In the genomic region with DNA sequence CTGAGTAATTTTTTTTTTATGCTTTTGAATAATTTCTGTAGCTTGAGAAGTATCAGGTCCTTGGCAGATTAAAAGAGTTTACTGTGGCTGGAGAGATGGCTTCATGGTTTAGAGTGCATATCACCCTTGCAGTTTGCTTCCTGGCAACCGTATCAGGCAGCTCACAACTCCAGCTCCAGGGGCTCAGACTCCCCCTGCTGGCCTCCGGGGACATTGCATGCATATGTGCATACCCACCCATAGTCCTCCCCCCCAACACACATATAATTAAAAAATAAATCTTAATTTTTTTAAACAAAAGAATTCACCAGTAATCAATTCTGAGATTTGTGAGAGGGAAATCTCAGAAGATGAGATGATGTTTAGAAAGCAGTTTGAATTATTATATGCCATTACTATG, we compare ENCODE assay signal across 11 mouse cellular contexts. TPM values are rescaled to one million over a fixed set of nuclear protein-coding genes. Genes with fewer than 3 reads are reported as not detected.
A peak's percentile ranks its signal among the peaks of the same experiment; 100 is the strongest.
DNase-seq lines count a peak whose midpoint lies in the region; ATAC-seq lines count a peak whose summit lies in the region.
"Had no signal": no experiment of that assay in that cellular context is flagged by ENCODE, and none has a peak within 500 bp of the region (broad histone marks: within the 10 kb centered on the region; RNA-seq: fewer than 3 reads in every experiment).

No protein-coding gene starts in this region.

- no peaks in the 10 kb centered on the region for H3K36me3 ChIP-seq in hindbrain, embryonic 10.5 days
- peaks cover 11% of the 10 kb centered on the region; the same call in 1 of the 2 replicates for H3K36me3 ChIP-seq in hindbrain, embryonic 16.5 days (ENCODE audit: control insufficient read depth, insufficient read depth, low read length)
- H3K36me3 ChIP-seq: embryonic facial prominence, embryonic 12.5 days; limb, embryonic 15.5 days; stomach, embryonic 15.5 days had no signal

- no peak for ATAC-seq in hindbrain, embryonic 16.5 days
- ATAC-seq in granulocyte monocyte progenitor cell, adult 5-6 weeks (replicated peaks; ENCODE audit: poor library complexity, severe bottlenecking) = peak; percentile 86
- ATAC-seq in megakaryocyte-erythroid progenitor cell, adult 5-6 weeks (replicated peaks; ENCODE audit: low FRiP score, low TSS enrichment, poor library complexity, severe bottlenecking) = peak; percentile 86

- 46% methylated on average over 2 of the region's 2 CpGs for WGBS in hindbrain, embryonic 10.5 days
- 45% methylated on average over 2 of the region's 2 CpGs for WGBS in hindbrain, embryonic 16.5 days

- intact Hi-C loops in left cerebral cortex, postnatal 4 days (cut with DNase I) = loop anchor here (5.0 to 10.0 kb wide), 5 partner anchors 154 to 867 kb away; a partner anchor contains a TSS

- H3K27me3 ChIP-seq in hindbrain, embryonic 10.5 days (ENCODE audit: insufficient read depth, poor library complexity, severe bottlenecking) = no peaks in the 10 kb centered on the region
- no peaks in the 10 kb centered on the region for H3K27me3 ChIP-seq in hindbrain, embryonic 16.5 days (replicated peaks; ENCODE audit: control insufficient read depth, insufficient read depth, low read length)
- H3K27me3 ChIP-seq: embryonic facial prominence, embryonic 12.5 days; limb, embryonic 15.5 days; stomach, embryonic 15.5 days had no signal

- peak; percentile 29 for DNase-seq in hindbrain, embryonic 10.5 days (ENCODE audit: low spot score)
- DNase-seq in A20 (ENCODE audit: low read depth, low spot score) = peak; percentile 49
- peak; percentile 6 for DNase-seq in MEL-GATA-1-ER (ENCODE audit: extremely low read depth, low read depth)
- no peak for DNase-seq in ovary, adult 18-20 months (ENCODE audit: low spot score)
- no peak for DNase-seq in left cerebral cortex, postnatal 4 days

- peaks cover 7% of the 10 kb centered on the region for H3K4me1 ChIP-seq in hindbrain, embryonic 10.5 days (replicated peaks)
- H3K4me1 ChIP-seq in hindbrain, embryonic 16.5 days (ENCODE audit: control insufficient read depth, insufficient read depth, low read depth, low read length) = peaks cover 6% of the 10 kb centered on the region
- H3K4me1 ChIP-seq: embryonic facial prominence, embryonic 12.5 days; limb, embryonic 15.5 days; stomach, embryonic 15.5 days had no signal

- no peak overlapping the region for H3K9ac ChIP-seq in hindbrain, embryonic 16.5 days (ENCODE audit: low read depth, low read length)
- H3K9ac ChIP-seq: embryonic facial prominence, embryonic 12.5 days; limb, embryonic 15.5 days; stomach, embryonic 15.5 days had no signal

- peaks cover 13% of the 10 kb centered on the region for H3K9me3 ChIP-seq in hindbrain, embryonic 10.5 days
- peaks cover 2% of the 10 kb centered on the region for H3K9me3 ChIP-seq in hindbrain, embryonic 16.5 days (ENCODE audit: control insufficient read depth, low read length)
- H3K9me3 ChIP-seq: stomach, embryonic 15.5 days had no signal

- no peak overlapping the region for H3K4me2 ChIP-seq in hindbrain, embryonic 16.5 days (ENCODE audit: low read length)
- H3K4me2 ChIP-seq: embryonic facial prominence, embryonic 12.5 days; limb, embryonic 15.5 days; stomach, embryonic 15.5 days had no signal

- H3K4me3 ChIP-seq in hindbrain, embryonic 10.5 days = no peak overlapping the region
- no peak overlapping the region for H3K4me3 ChIP-seq in hindbrain, embryonic 16.5 days (ENCODE audit: low read length)
- H3K4me3 ChIP-seq: embryonic facial prominence, embryonic 12.5 days; limb, embryonic 15.5 days; stomach, embryonic 15.5 days had no signal

- H3K27ac ChIP-seq in hindbrain, embryonic 10.5 days = no peak overlapping the region
- H3K27ac ChIP-seq in hindbrain, embryonic 16.5 days (ENCODE audit: low read depth, low read length) = no peak overlapping the region
- H3K27ac ChIP-seq: embryonic facial prominence, embryonic 12.5 days; limb, embryonic 15.5 days; stomach, embryonic 15.5 days had no signal

RNA-seq across cellular contexts. Expression of a gene that starts 8.1 kb away (rescaled TPM):
- polyA plus RNA-seq in hindbrain, embryonic 10.5 days (2016; fragmentation: Nextera tagmentation; extraction: Ambion mirVana) = 0.08 TPM in 1 of 2 replicates, not detected in the other
- polyA plus RNA-seq in hindbrain, embryonic 16.5 days (2015; fragmentation: Nextera tagmentation; extraction: Ambion mirVana) = 0.31 and 0.39 TPM in 2 replicates
- not detected in 2 replicates for total RNA-seq in granulocyte monocyte progenitor cell, adult 5-6 weeks (2014; fragmentation: Nextera tagmentation)
- total RNA-seq in granulocyte monocyte progenitor cell, adult 5-6 weeks (2017) = not detected in 2 replicates
- not detected in 2 replicates for total RNA-seq in megakaryocyte-erythroid progenitor cell, adult 5-6 weeks (2014; fragmentation: Nextera tagmentation)
- total RNA-seq in megakaryocyte-erythroid progenitor cell, adult 5-6 weeks (2017) = not detected in 2 replicates
- total RNA-seq in left cerebral cortex, postnatal 4 days (2021) = under 1 TPM in 1 of 2 experiments, not detected in 1; 0.54 TPM
- polyA plus RNA-seq: embryonic facial prominence, embryonic 12.5 days; limb, embryonic 15.5 days; stomach, embryonic 15.5 days had no signal

RNA-seq across cellular contexts. Expression of a gene that starts 20.3 kb away (rescaled TPM):
- polyA plus RNA-seq in hindbrain, embryonic 10.5 days (2016; fragmentation: Nextera tagmentation; extraction: Ambion mirVana) = not detected in 2 replicates
- not detected in 2 replicates for polyA plus RNA-seq in hindbrain, embryonic 16.5 days (2015; fragmentation: Nextera tagmentation; extraction: Ambion mirVana)
- total RNA-seq in granulocyte monocyte progenitor cell, adult 5-6 weeks (2014; fragmentation: Nextera tagmentation) = not detected in 2 replicates
- 0.15 TPM in 1 of 2 replicates, not detected in the other for total RNA-seq in granulocyte monocyte progenitor cell, adult 5-6 weeks (2017)
- not detected in 2 replicates for total RNA-seq in megakaryocyte-erythroid progenitor cell, adult 5-6 weeks (2014; fragmentation: Nextera tagmentation)
- total RNA-seq in megakaryocyte-erythroid progenitor cell, adult 5-6 weeks (2017) = not detected in 2 replicates
- total RNA-seq in left cerebral cortex, postnatal 4 days (2021) = under 1 TPM; 0.44 to 0.56 TPM
- polyA plus RNA-seq: embryonic facial prominence, embryonic 12.5 days; limb, embryonic 15.5 days; stomach, embryonic 15.5 days had no signal

RNA-seq across cellular contexts. Expression of a gene that starts 25.6 kb away (rescaled TPM):
- not detected in 2 replicates for polyA plus RNA-seq in hindbrain, embryonic 10.5 days (2016; fragmentation: Nextera tagmentation; extraction: Ambion mirVana)
- not detected in 2 replicates for polyA plus RNA-seq in hindbrain, embryonic 16.5 days (2015; fragmentation: Nextera tagmentation; extraction: Ambion mirVana)
- total RNA-seq in granulocyte monocyte progenitor cell, adult 5-6 weeks (2014; fragmentation: Nextera tagmentation) = not detected in 2 replicates
- not detected in 2 replicates for total RNA-seq in granulocyte monocyte progenitor cell, adult 5-6 weeks (2017)
- total RNA-seq in megakaryocyte-erythroid progenitor cell, adult 5-6 weeks (2014; fragmentation: Nextera tagmentation) = not detected in 2 replicates
- not detected in 2 replicates for total RNA-seq in megakaryocyte-erythroid progenitor cell, adult 5-6 weeks (2017)
- under 1 TPM in 1 of 2 experiments, not detected in 1; 0.06 TPM for total RNA-seq in left cerebral cortex, postnatal 4 days (2021)
- polyA plus RNA-seq: embryonic facial prominence, embryonic 12.5 days; limb, embryonic 15.5 days; stomach, embryonic 15.5 days had no signal

RNA-seq across cellular contexts. Expression of a gene that starts 31.8 kb away (rescaled TPM):
- 0.29 and 1.2 TPM in 2 replicates for polyA plus RNA-seq in hindbrain, embryonic 10.5 days (2016; fragmentation: Nextera tagmentation; extraction: Ambion mirVana)
- polyA plus RNA-seq in hindbrain, embryonic 16.5 days (2015; fragmentation: Nextera tagmentation; extraction: Ambion mirVana) = 7.2 and 9.5 TPM in 2 replicates
- total RNA-seq in granulocyte monocyte progenitor cell, adult 5-6 weeks (2014; fragmentation: Nextera tagmentation) = not detected in 2 replicates
- not detected in 2 replicates for total RNA-seq in granulocyte monocyte progenitor cell, adult 5-6 weeks (2017)
- not detected in 2 replicates for total RNA-seq in megakaryocyte-erythroid progenitor cell, adult 5-6 weeks (2014; fragmentation: Nextera tagmentation)
- not detected in 2 replicates for total RNA-seq in megakaryocyte-erythroid progenitor cell, adult 5-6 weeks (2017)
- total RNA-seq in left cerebral cortex, postnatal 4 days (2021) = 10 to 100 TPM; 12.2 to 16.6 TPM

RNA-seq across cellular contexts. Expression of a gene that starts 36.6 kb away (rescaled TPM):
- not detected in 2 replicates for polyA plus RNA-seq in hindbrain, embryonic 10.5 days (2016; fragmentation: Nextera tagmentation; extraction: Ambion mirVana)
- polyA plus RNA-seq in hindbrain, embryonic 16.5 days (2015; fragmentation: Nextera tagmentation; extraction: Ambion mirVana) = not detected in 2 replicates
- not detected in 2 replicates for total RNA-seq in granulocyte monocyte progenitor cell, adult 5-6 weeks (2014; fragmentation: Nextera tagmentation)
- total RNA-seq in granulocyte monocyte progenitor cell, adult 5-6 weeks (2017) = not detected in 2 replicates
- not detected in 2 replicates for total RNA-seq in megakaryocyte-erythroid progenitor cell, adult 5-6 weeks (2014; fragmentation: Nextera tagmentation)
- total RNA-seq in megakaryocyte-erythroid progenitor cell, adult 5-6 weeks (2017) = not detected in 2 replicates
- not detected for total RNA-seq in left cerebral cortex, postnatal 4 days (2021)
- polyA plus RNA-seq: embryonic facial prominence, embryonic 12.5 days; limb, embryonic 15.5 days; stomach, embryonic 15.5 days had no signal

Comparison
In these comparisons a context has a peak if more than half of its experiments do, and no peak if none do; other contexts are left out.
1. DNase-seq: peak in hindbrain, embryonic 10.5 days (single experiment), A20 (single experiment) and MEL-GATA-1-ER (single experiment); none in ovary, adult 18-20 months (single experiment) and left cerebral cortex, postnatal 4 days (single experiment).